Mouse (Mus musculus) forebrain, embryonic 10.5 days (tissue): ENCODE results near the gene Fibcd1. TPM values are rescaled to one million over a fixed set of nuclear protein-coding genes. Genes with fewer than 3 reads are reported as not detected.

Source experiments
- DNase-seq: peaks from one replicate; pipeline ENCODE4 v3.0.0-alpha.2; 2017; ENCODE audit warnings: low spot score; ENCODE audit errors: extremely low spot score
- H3K27ac ChIP-seq: fragments of 300-500 bp; sonication (generic); 2 replicates; pipeline ENCODE4 v1.5.1; 2016; ENCODE audit warnings: mild to moderate bottlenecking
- H3K27me3 ChIP-seq: fragments of 300-500 bp; sonication (generic); 2 replicates; pipeline ENCODE4 v1.6.1; 2016; ENCODE audit warnings: mild to moderate bottlenecking; ENCODE audit not compliant: poor library complexity, severe bottlenecking
- H3K36me3 ChIP-seq: fragments of 300-500 bp; sonication (generic); replicated peaks from 2 replicates; pipeline ENCODE4 v1.6.1; 2016; ENCODE audit warnings: mild to moderate bottlenecking, moderate library complexity
- H3K4me1 ChIP-seq: fragments of 300-500 bp; sonication (generic); 2 replicates; pipeline ENCODE4 v1.6.1; 2016
- H3K4me3 ChIP-seq: fragments of 300-500 bp; sonication (generic); 2 replicates; pipeline ENCODE4 v1.5.1; 2016; ENCODE audit warnings: mild to moderate bottlenecking, moderate library complexity
- H3K9me3 ChIP-seq: fragments of 300-500 bp; sonication (generic); 2 replicates; pipeline ENCODE4 v1.6.1; 2016; ENCODE audit warnings: mild to moderate bottlenecking, moderate library complexity
- WGBS: fragments of 180-500 bp; shearing (Covaris S2); methylation state at CpG from one replicate; pipeline ENCODE4 v1.1.7; 2016; 5-methylcytosine and 5-hydroxymethylcytosine counted together
- polyA plus RNA-seq: library from polyadenylated mRNA; unstranded; fragments of >200 nt; fragmentation: Nextera tagmentation; extraction: Ambion mirVana; gene quantifications from 2 replicates; pipeline ENCODE4 v1.2.1, GENCODE M21; 2016

Fibcd1 gene
- 0.07 and 0.19 TPM in 2 replicates for polyA plus RNA-seq

GRCm38 (mm10) chr2:31845896-31846691 lies at the start of gene Fibcd1:
Gene Fibcd1 (minus strand): TSS chr2:31846005.
- H3K36me3 ChIP-seq = no peaks in the 10 kb centered on the region
- H3K4me1 ChIP-seq = peaks cover 50% of the 10 kb centered on the region
- peaks cover 79% of the 10 kb centered on the region for H3K27me3 ChIP-seq
- peak within 1 kb of the TSS; percentile 63 for H3K4me3 ChIP-seq
- peak within 1 kb of the TSS; percentile 76 for H3K27ac ChIP-seq
- WGBS = under 1% methylated on average over 87 of the region's 88 CpGs
- peak; percentile 47 for DNase-seq
- H3K9me3 ChIP-seq = no peaks in the 10 kb centered on the region

GRCm38 (mm10) chr2:31894221-31894870 lies 48.5 kb upstream of the Fibcd1 start:
- Histone ChIP-seq H3K4me3 (no peak overlapping the region), H3K4me1 (peaks cover 31% of the 10 kb centered on the region), H3K9me3 (no peaks in the 10 kb centered on the region), H3K27me3 (peaks cover 15% of the 10 kb centered on the region), H3K27ac (peak overlapping the region; percentile 36; the same call in 1 of the 2 replicates), H3K36me3 (no peaks in the 10 kb centered on the region)
- 63% methylated on average over 13 of the region's 13 CpGs for WGBS
- no peak for DNase-seq

GRCm38 (mm10) chr2:31893110-31893669 lies 47.4 kb upstream of the Fibcd1 start:
- no peaks in the 10 kb centered on the region for H3K9me3 ChIP-seq
- no peak for DNase-seq
- peak overlapping the region; percentile 36; the same call in 1 of the 2 replicates for H3K27ac ChIP-seq
- WGBS = 79% methylated on average over 10 of the region's 10 CpGs
- H3K27me3 ChIP-seq = peaks cover 26% of the 10 kb centered on the region
- peaks cover 34% of the 10 kb centered on the region for H3K4me1 ChIP-seq
- no peak overlapping the region for H3K4me3 ChIP-seq
- H3K36me3 ChIP-seq = no peaks in the 10 kb centered on the region

- H3K27ac ChIP-seq = no peak overlapping the region; the same call in 1 of the 2 replicates
- H3K36me3 ChIP-seq = no peaks in the 10 kb centered on the region
- WGBS = 93% methylated on average over 2 of the region's 2 CpGs
- H3K9me3 ChIP-seq = no peaks in the 10 kb centered on the region
- H3K4me1 ChIP-seq = peaks cover 46% of the 10 kb centered on the region
- no peak overlapping the region for H3K4me3 ChIP-seq
- DNase-seq = no peak
- H3K27me3 ChIP-seq = peaks cover 46% of the 10 kb centered on the region
Observed at GRCm38 (mm10) chr2:31891219-31891618, 45.4 kb upstream of the Fibcd1 start.

GRCm38 (mm10) chr2:31888871-31889270 lies 43.1 kb upstream of the Fibcd1 start:
- Histone ChIP-seq H3K4me1 (peaks cover 28% of the 10 kb centered on the region), H3K27ac (no peak overlapping the region), H3K36me3 (no peaks in the 10 kb centered on the region), H3K4me3 (no peak overlapping the region), H3K27me3 (peaks cover 69% of the 10 kb centered on the region), H3K9me3 (no peaks in the 10 kb centered on the region)
- 75% methylated on average over 1 of the region's 1 CpGs for WGBS
- no peak for DNase-seq

GRCm38 (mm10) chr2:31887030-31887429 lies 41.2 kb upstream of the Fibcd1 start, which contains the start of gene Lamc3:
Gene Lamc3 (plus strand): TSS chr2:31887291.
- Histone ChIP-seq H3K9me3 (no peaks in the 10 kb centered on the region), H3K4me1 (peaks cover 39% of the 10 kb centered on the region), H3K36me3 (no peaks in the 10 kb centered on the region), H3K27me3 (peaks cover 88% of the 10 kb centered on the region), H3K27ac (0 out of 2 replicates have a peak within 1 kb of the TSS, but pooled peaks have one; percentile 16), H3K4me3 (peak within 1 kb of the TSS; percentile 39)
- DNase-seq = peak; percentile 48
- WGBS = 6% methylated on average over 26 of the region's 26 CpGs

GRCm38 (mm10) chr2:31884806-31885205 lies 39.0 kb upstream of the Fibcd1 start:
- H3K4me3 ChIP-seq = no peak overlapping the region
- DNase-seq = no peak
- H3K27me3 ChIP-seq = peaks cover 100% of the 10 kb centered on the region
- H3K4me1 ChIP-seq = peaks cover 45% of the 10 kb centered on the region
- H3K27ac ChIP-seq = no peak overlapping the region
- no peaks in the 10 kb centered on the region for H3K36me3 ChIP-seq
- no peaks in the 10 kb centered on the region for H3K9me3 ChIP-seq
- 29% methylated on average over 6 of the region's 6 CpGs for WGBS

GRCm38 (mm10) chr2:31883061-31883460 lies 37.3 kb upstream of the Fibcd1 start:
- Histone ChIP-seq H3K27ac (no peak overlapping the region), H3K4me3 (no peak overlapping the region), H3K9me3 (no peaks in the 10 kb centered on the region), H3K36me3 (no peaks in the 10 kb centered on the region), H3K27me3 (peaks cover 100% of the 10 kb centered on the region), H3K4me1 (peaks cover 40% of the 10 kb centered on the region)
- WGBS = 10% methylated on average over 4 of the region's 4 CpGs
- no peak for DNase-seq

- no peak overlapping the region for H3K27ac ChIP-seq
- H3K4me1 ChIP-seq = peaks cover 40% of the 10 kb centered on the region
- no peak overlapping the region for H3K4me3 ChIP-seq
- H3K9me3 ChIP-seq = no peaks in the 10 kb centered on the region
- no peak for DNase-seq
- no peaks in the 10 kb centered on the region for H3K36me3 ChIP-seq
- WGBS = 7% methylated on average over 14 of the region's 14 CpGs
- peaks cover 97% of the 10 kb centered on the region for H3K27me3 ChIP-seq
Observed at GRCm38 (mm10) chr2:31880868-31881267, 35.1 kb upstream of the Fibcd1 start.

GRCm38 (mm10) chr2:31878610-31879009 lies 32.8 kb upstream of the Fibcd1 start:
- WGBS = 90% methylated on average over 17 of the region's 17 CpGs
- Histone ChIP-seq H3K36me3 (no peaks in the 10 kb centered on the region), H3K27ac (no peak overlapping the region), H3K4me3 (no peak overlapping the region), H3K9me3 (no peaks in the 10 kb centered on the region), H3K4me1 (peaks cover 51% of the 10 kb centered on the region), H3K27me3 (peaks cover 95% of the 10 kb centered on the region)
- no peak for DNase-seq

GRCm38 (mm10) chr2:31876446-31876845 lies 30.6 kb upstream of the Fibcd1 start:
- 16% methylated on average over 12 of the region's 12 CpGs for WGBS
- peaks cover 73% of the 10 kb centered on the region for H3K27me3 ChIP-seq
- no peak for DNase-seq
- H3K4me1 ChIP-seq = peaks cover 36% of the 10 kb centered on the region
- H3K27ac ChIP-seq = peak overlapping the region; percentile 56; the same call in 1 of the 2 replicates
- H3K9me3 ChIP-seq = peaks cover 3% of the 10 kb centered on the region; the same call in 1 of the 2 replicates
- no peaks in the 10 kb centered on the region for H3K36me3 ChIP-seq
- H3K4me3 ChIP-seq = no peak overlapping the region; the same call in 1 of the 2 replicates

GRCm38 (mm10) chr2:31874290-31874855 lies 28.6 kb upstream of the Fibcd1 start:
- Histone ChIP-seq H3K27me3 (peaks cover 52% of the 10 kb centered on the region), H3K4me1 (peaks cover 25% of the 10 kb centered on the region), H3K9me3 (peaks cover 3% of the 10 kb centered on the region; the same call in 1 of the 2 replicates), H3K27ac (no peak overlapping the region), H3K4me3 (no peak overlapping the region), H3K36me3 (no peaks in the 10 kb centered on the region)
- 80% methylated on average over 26 of the region's 26 CpGs for WGBS
- no peak for DNase-seq
